Mouse (Mus musculus) adrenal gland, adult 18-20 months (tissue): ENCODE data around the gene Lpxn. TPM values are rescaled to one million over a fixed set of nuclear protein-coding genes. Genes with fewer than 3 reads are reported as not detected.

ENCODE experiments used
- DNase-seq, 2 experiments: peaks; one replicate each; pipeline ENCODE4 v3.0.0; 2021 to 2022; ENCODE audit warnings: low spot score in 2 of 2
- long read RNA-seq, 2 experiments: library from polyadenylated mRNA; stranded (forward); transcript quantifications; one replicate each; pipeline ENCODE4 v2.0.0; 2021
- total RNA-seq, 2 experiments: library from RNA; stranded (reverse); gene quantifications; 1 replicate in 1 of 2; 2 replicates in 1 of 2; pipeline ENCODE4 v1.2.3; 2021

Gene Lpxn
- 1 to 10 TPM; 2.1 to 4.1 TPM for total RNA-seq
- long read RNA-seq, experiment 1 = 0 reads
- long read RNA-seq, experiment 2, partial matches to known transcripts = 1 of 5 reads
- long read RNA-seq, experiment 2, other reads (novel, unspliced or antisense) = 3 of 5 reads

- peak; percentile 86 to 90 for DNase-seq
Observed at GRCm38 (mm10) chr19:12795511-12796327, at the start of gene Lpxn, which contains the start of gene Zfp91. TSS of gene Lpxn (plus strand) at chr19:12796193. TSS of gene Zfp91 (minus strand) at chr19:12796126.

- DNase-seq = no peak
Observed at GRCm38 (mm10) chr19:12756286-12756685, 39.7 kb upstream of the Lpxn start.

GRCm38 (mm10) chr19:12758936-12759478 lies 37.0 kb upstream of the Lpxn start:
- no peak for DNase-seq

GRCm38 (mm10) chr19:12759656-12760055 lies 36.3 kb upstream of the Lpxn start:
- DNase-seq = peak in 1 of 2 experiments; percentile 32

GRCm38 (mm10) chr19:12762212-12763130 lies 33.5 kb upstream of the Lpxn start:
- no peak for DNase-seq

- no peak for DNase-seq
Observed at GRCm38 (mm10) chr19:12765308-12765707, 30.7 kb upstream of the Lpxn start, which contains the start of gene Cntf. TSS of gene Cntf (minus strand) at chr19:12765632.

GRCm38 (mm10) chr19:12770888-12771287 lies 25.1 kb upstream of the Lpxn start:
- no peak for DNase-seq

GRCm38 (mm10) chr19:12780437-12780836 lies 15.6 kb upstream of the Lpxn start:
- DNase-seq = no peak

- no peak for DNase-seq
Observed at GRCm38 (mm10) chr19:12786803-12787395, 9.1 kb upstream of the Lpxn start.

- DNase-seq = no peak
Observed at GRCm38 (mm10) chr19:12787721-12788120, 8.3 kb upstream of the Lpxn start.

GRCm38 (mm10) chr19:12792374-12792773 lies 3.6 kb upstream of the Lpxn start:
- no peak for DNase-seq

- peak; percentile 96 for DNase-seq
Observed at GRCm38 (mm10) chr19:12794056-12795044, 1.6 kb upstream of the Lpxn start.

- no peak for DNase-seq
Observed at GRCm38 (mm10) chr19:12795110-12795509, 883 bp upstream of the Lpxn start.

GRCm38 (mm10) chr19:12796328-12796931 lies 437 bp downstream of the Lpxn start:
- peak in 1 of 2 experiments; percentile 47 for DNase-seq

GRCm38 (mm10) chr19:12797071-12797470 lies 1.1 kb downstream of the Lpxn start:
- DNase-seq = no peak

GRCm38 (mm10) chr19:12798404-12798803 lies 2.4 kb downstream of the Lpxn start:
- DNase-seq = no peak

- DNase-seq = no peak
Observed at GRCm38 (mm10) chr19:12799081-12799480, 3.1 kb downstream of the Lpxn start.

GRCm38 (mm10) chr19:12800621-12801020 lies 4.6 kb downstream of the Lpxn start:
- DNase-seq = no peak

GRCm38 (mm10) chr19:12801046-12801445 lies 5.1 kb downstream of the Lpxn start:
- DNase-seq = no peak
